Mouse (Mus musculus): ENCODE results near the gene Arfip1.

Arfip1 gene

GRCm38 (mm10) chr3:84492148-84492547 lies 90.3 kb downstream of the Arfip1 start:
- DNase-seq (ENCODE audit: low read depth, low spot score) = no peak

DNA sequence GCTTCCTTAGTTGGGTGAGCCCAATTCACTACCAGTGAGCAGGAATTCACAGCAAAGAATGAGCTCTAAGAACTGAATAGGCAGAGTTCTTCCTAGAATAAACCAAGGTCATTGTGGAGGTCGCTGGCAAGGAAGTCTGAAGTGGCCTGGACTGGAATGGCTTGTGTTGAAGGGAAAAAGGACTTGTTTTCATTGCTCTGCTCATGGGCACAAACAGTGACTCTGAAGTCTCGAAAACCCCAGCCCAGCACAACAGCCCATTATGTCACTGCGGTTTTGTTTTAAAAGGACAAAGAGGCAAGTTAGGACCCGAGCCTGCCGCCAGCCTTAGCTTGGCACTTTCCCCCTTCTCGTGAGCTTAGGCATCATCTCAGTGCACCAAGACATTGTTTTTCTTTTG lies 93.7 kb downstream of the Arfip1 start:
- no peak for DNase-seq (ENCODE audit: low read depth, low spot score)

- no peak for DNase-seq (ENCODE audit: low read depth, low spot score)
These were observed 97.5 kb downstream of the Arfip1 start for GRCm38 (mm10) chr3:84484891-84485290.

DNA sequence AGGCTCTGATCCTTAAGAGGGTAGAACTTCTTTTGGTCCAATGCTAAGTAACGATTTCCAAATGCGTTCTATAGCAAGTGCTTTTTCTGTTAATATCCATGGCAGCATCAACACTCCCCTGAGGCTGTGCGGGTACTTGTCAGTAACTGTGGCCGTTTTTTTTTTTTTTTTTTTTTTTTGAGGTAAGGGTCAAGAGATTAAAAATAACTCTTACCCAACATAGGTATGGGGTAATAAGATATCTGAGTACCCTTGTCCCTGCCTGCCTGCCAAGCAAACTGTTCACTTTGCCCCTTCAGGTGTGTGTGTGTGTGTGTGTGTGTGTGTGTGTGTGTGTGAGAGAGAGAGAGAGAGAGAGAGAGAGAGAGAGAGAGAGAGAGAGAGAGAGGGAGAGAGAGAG lies 98.1 kb downstream of the Arfip1 start:
- no peak for DNase-seq (ENCODE audit: low read depth, low spot score)

DNA sequence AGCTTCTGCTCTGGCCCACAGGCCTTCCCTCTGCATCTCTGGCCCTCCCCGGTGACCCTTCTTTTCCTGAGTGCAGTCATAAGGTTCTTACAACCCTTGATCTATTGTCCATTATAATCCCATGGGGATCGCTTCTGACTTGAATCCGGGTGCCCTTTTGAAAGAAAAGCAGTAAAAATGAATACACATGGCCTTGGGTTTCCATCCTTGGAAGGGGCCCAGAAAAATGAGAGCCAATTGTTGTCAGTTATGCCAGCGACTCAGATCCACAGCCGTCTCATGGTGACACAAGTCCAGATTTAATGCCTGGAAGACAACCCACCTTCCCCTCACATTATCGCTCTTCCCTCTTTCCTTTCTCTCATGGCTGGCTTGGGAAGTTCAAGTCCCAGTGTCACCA lies 100.3 kb downstream of the Arfip1 start:
- no peak for DNase-seq (ENCODE audit: low read depth, low spot score)

DNA sequence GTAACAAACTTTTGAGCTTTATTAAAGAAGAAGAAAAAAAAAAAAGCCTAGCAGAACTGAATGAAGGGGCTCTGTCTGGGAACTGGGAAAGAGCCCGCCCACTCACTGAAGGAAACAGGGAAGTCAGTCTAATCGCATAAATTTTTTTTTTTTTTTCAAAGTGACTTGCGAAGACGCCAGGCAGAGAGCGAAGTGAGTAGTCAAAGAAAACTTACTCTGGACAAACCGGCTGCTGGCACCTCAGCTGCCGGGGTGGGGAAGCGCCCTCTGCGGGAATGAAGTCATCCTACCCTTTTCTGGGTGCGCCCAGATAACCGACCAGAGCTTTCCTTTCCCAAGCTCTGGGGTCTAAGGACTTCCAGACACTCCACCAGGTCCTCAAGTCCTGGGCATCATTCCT lies 101.3 kb downstream of the Arfip1 start:
- no peak for DNase-seq (ENCODE audit: low read depth, low spot score)

GRCm38 (mm10) chr3:84480006-84480897 lies 102.2 kb downstream of the Arfip1 start, which contains the start of gene Fhdc1:
Gene Fhdc1, minus strand, starts transcription at chr3:84480429.
- DNase-seq (ENCODE audit: low read depth, low spot score) = no peak

DNA sequence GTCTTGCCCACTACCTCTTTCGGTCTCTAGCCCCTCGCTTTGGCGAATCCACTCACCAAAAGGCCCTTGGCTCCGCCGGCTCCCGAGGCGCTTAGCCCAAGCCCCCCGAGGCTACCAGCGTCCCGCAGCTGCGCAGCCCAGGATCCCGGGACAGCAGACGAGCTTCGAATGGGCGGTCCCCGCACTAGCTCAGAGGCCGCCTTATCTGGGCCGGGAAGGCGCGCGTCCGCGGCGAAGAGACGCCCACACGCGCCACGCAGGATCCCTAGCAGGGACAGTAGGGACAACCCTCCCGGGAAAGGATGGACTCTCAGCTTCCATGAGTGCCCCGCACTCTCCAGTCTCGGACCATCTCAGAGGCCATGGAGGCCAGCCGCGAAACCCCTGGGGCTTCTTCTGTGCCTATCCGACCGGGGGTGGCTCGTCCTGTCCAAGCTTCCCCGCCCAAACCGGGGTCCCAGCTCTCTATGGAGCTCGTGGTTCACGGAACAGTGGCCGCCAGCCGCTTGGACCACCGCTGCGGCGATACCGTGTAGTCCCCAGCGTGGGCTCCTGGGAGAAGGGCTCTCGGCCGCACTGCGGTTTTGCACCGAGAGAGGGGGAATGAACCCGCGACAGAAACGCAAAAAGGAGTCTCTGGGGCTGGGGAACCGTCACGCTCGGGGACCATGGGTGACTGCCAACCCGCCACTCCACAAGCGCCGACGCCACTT lies 103.0 kb downstream of the Arfip1 start:
- DNase-seq (ENCODE audit: low read depth, low spot score) = no peak

DNA sequence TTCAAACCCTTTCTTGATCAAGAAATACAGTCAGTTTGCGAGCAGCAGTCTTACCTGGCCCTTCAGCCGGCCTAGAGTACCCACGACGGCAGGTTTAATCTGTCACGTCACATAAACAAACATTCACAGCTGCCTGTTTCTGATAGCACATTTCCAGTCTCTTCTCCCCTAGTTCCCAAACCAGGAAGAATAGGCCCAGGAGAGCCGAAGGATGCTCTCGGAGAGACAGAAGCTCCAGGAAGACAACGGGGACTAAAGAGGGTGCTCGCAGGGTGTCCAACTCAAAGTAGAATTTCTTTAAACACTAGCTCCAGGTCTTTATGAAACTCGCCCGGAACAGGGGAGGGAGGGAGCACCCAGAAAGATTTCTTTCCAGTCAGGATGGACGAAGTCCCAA lies 103.5 kb downstream of the Arfip1 start:
- DNase-seq (ENCODE audit: low read depth, low spot score) = no peak

GRCm38 (mm10) chr3:84478195-84478594 lies 104.2 kb downstream of the Arfip1 start:
- no peak for DNase-seq (ENCODE audit: low read depth, low spot score)

DNA sequence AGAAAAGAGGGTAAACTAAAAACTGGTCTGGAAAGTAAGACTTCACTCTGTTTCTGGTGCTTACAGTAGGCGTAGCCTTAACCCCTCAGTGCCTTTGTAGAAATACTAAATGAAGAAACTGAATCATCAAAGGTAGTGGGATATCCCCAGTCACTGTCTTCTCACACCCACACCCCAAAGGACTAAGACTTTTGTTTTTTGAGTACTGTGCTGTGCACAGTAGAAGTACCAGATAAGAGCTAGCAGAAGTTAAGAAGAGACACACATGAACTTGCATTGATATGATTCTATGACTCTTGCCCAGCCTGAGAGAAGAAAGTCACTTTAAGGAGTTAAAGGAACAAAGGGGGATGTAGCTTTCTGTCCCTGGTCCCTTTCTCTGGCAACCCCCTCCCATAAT lies 104.9 kb downstream of the Arfip1 start:
- DNase-seq (ENCODE audit: low read depth, low spot score) = no peak

- DNase-seq (ENCODE audit: low read depth, low spot score) = no peak
These were observed 107.2 kb downstream of the Arfip1 start for GRCm38 (mm10) chr3:84474981-84475775.

- no peak for DNase-seq (ENCODE audit: low read depth, low spot score)
These were observed 108.0 kb downstream of the Arfip1 start for GRCm38 (mm10) chr3:84474398-84474797.

DNA sequence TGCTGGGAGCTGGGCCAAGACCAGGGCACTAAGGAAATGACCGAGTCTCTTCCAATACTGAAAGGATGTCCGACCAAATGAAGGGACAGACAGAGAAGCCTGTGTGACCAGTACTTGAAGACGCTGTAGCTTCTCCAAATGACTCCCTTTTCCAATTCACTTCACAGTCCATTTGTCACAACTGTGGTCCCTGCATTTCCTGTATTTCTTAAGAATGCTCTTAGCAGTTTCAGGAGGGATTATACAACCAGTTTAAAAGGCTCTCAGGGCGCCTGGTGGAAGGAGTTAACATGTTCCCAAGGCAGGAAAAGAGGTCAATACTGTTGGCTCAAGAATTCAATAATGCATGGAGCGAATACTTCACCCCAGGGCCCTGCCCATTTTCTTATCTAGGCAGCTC lies 109.5 kb downstream of the Arfip1 start:
- DNase-seq (ENCODE audit: low read depth, low spot score) = no peak

- no peak for DNase-seq (ENCODE audit: low read depth, low spot score)
These were observed 109.9 kb downstream of the Arfip1 start for GRCm38 (mm10) chr3:84472527-84472926.

DNA sequence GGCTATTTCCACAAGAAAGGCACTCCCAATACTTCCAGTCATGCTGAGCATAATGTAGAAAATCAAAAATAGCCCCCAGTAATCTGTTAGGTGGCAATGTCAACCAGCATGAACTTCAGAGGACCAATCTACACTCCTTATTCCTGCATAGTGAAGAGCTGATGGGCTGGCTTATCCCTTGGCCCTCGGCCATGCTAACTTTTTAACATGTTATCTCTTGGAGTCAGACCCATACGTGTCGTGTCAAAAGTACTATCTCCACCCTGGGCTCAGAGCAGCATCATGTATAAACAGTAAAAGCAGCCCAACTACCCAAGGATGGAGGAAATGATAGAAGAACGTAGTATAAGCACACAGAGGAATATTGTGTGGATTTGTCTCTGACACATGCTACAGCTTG lies 111.3 kb downstream of the Arfip1 start:
- no peak for DNase-seq (ENCODE audit: low read depth, low spot score)

GRCm38 (mm10) chr3:84468111-84468453 lies 114.3 kb downstream of the Arfip1 start:
- no peak for DNase-seq (ENCODE audit: low read depth, low spot score)

DNA sequence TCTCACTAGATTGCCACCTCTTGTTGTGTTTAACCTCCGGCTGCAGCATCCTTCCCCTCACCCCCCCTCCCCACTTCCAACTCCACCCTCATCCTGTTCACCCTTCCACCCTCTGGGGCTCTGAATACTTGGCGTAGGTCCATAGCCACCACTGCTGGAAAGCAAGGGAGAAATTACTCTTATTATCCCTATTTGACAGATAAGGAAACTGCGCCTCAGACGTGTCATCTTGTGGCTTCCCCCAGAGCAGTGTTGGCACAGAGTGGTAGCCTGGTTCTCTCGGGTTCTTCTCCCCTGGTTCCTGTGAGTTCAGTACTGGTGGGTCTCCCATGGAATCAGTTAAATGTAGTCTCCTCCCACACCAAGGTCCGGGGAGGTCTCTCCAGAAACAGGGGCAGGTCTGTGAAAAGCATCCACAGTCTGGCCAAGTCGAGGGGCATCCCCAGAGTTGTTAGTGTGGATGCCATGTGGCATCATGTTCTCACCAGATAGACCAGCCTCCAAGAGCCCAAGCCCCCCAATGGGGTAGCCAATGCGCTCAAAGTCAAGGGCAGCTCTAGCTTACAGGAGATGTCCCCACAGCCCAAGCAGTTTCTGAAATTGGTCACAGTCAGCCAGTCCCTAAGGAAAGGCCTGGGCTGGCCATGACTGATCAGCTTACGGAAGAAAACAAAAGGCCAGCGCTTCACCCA lies 114.9 kb downstream of the Arfip1 start:
- DNase-seq (ENCODE audit: low read depth, low spot score) = no peak

DNA sequence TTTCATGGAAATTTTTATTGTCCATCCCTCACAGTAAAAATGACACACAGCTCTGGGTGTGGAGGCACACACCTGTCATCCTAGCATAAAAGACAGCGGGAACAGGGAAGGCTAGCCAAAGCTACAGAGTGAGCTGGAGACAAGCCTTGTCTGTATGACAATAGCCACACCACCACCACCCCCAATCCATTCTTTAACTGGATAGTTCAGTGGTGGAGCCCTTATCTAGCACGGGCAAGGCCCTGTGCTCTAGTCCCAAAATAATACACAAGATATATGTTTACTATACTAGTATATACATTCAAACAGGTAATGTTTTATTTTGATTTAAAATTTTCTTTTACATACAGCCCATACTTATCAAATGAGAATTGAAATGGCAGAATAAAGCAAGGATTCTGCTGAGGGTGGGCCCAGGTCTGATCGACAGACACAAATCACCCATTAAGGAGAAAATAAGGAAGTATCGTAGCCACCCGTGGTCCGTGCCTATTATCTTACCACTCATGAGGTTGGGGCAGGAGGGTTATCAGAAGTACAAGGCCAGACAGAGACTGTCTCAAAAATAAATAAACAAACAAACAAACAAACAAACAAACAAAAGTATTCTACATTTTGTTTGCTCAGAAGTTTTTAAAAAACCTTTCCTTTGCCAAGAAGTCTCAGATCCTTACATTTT lies 116.5 kb downstream of the Arfip1 start:
- no peak for DNase-seq (ENCODE audit: low read depth, low spot score)

DNA sequence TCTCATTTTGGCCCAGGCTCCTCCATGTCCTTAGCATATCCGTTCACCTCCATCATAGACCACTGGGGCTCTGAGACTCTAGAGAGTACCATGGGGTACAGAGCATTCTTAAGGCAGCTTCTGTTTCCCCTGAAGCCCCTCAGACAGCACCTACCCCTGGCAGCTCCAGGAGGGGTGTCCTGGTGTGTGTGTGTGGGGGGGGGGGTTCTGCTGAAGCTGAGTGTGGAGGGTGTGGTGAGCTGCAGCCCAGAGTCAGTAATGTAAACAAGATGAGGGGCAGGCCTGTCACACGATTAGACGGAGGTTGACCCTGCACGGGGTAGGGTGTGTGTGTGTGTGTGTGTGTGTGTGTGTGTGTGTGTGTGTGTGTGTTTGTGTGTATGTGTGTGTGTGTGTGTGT lies 120.7 kb downstream of the Arfip1 start:
- DNase-seq (ENCODE audit: low read depth, low spot score) = no peak

- no peak for DNase-seq (ENCODE audit: low read depth, low spot score)
These were observed 121.5 kb downstream of the Arfip1 start for GRCm38 (mm10) chr3:84460952-84461351.

Data from embryo, embryonic 11.5 days (tissue).